Mouse (Mus musculus): Measurements from ENCODE around the gene Aco2.
A peak's percentile ranks its signal among the peaks of the same experiment; 100 is the strongest.

The Aco2 gene

DNA sequence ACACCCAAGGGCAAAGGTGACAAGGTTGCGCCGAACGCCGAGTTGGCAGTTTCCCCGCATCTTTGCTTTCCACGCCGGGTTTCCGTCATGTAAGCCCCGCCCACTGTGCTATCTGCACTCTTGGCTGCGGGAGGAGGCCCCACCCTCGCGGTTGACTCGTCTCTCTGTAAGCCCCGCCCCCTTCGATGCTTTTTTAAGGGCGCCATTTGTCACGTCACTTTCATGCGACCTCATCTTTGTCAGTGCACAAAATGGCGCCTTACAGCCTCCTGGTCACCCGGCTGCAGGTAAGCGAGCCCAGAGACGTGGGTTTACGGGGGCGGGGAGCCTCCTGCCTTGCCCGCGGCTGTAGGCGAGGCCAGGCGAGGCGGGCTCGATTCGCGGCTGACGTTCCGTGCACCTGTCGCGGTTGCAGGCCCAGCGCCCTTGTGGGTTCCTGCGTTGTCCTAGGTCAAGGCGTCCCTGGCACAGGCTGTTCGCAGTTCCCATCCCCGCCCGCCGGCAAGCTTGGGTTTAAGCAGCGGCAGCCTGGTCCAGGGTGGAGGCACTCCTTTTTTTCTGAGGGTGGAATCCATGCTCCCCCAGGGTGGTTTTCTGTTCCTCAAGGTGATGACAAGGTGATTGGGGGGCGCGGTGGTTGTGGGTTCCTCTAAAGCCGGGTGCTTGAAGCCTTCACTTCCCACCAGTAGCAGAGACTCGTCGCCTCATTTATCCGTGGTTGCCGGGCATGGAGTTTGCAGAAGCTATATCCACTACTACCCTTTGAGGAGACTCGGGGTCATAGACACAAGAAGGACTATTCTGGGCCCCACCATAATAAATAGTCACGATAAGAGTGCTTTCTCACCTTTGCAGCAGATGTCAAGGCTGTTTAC is at the start of gene Aco2:
Gene Aco2, plus strand, starts transcription at position 48 of the 875 bp plus-strand sequence.
- peak; percentile 99 to 100 for DNase-seq

DNA sequence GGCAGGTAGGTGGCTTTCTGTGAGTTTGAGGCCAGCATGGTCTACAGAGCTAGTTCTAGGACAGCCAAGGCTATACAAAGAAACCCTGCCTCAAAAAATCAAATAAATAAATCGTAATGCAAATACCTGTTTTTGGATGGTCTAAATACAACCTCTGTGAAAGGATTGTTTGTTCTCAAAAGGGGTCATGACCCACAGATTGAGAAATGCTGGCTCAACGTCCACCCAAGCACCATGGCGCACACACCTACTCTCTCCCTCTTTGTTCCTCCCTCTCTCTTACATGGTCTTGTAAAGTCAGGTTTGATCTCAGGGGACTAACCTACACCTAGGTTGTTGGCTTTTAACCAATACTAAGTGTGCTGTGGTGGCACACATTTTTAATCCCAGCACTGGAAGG is 49.5 kb upstream of the Aco2 start:
- no peak for DNase-seq

DNA sequence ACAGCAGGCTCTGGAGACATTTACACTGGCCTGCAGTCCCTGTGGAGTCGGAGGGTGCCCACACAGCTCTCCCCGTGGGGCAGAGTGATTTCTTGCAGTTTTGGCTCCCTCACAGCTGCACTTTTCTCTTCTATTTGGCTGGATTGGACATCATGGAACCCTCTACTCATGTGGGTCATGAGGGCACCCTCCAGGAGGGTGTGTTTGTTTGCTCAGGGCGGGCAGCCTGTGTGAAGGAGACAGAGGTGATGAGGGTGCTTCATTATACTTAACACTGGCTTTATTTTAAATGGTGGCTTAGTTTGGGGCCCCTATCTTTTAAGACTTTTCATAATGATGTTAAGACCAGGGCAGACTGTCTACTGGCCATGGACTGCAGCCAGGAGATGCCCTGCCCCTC is 47.3 kb upstream of the Aco2 start:
- no peak for DNase-seq

DNA sequence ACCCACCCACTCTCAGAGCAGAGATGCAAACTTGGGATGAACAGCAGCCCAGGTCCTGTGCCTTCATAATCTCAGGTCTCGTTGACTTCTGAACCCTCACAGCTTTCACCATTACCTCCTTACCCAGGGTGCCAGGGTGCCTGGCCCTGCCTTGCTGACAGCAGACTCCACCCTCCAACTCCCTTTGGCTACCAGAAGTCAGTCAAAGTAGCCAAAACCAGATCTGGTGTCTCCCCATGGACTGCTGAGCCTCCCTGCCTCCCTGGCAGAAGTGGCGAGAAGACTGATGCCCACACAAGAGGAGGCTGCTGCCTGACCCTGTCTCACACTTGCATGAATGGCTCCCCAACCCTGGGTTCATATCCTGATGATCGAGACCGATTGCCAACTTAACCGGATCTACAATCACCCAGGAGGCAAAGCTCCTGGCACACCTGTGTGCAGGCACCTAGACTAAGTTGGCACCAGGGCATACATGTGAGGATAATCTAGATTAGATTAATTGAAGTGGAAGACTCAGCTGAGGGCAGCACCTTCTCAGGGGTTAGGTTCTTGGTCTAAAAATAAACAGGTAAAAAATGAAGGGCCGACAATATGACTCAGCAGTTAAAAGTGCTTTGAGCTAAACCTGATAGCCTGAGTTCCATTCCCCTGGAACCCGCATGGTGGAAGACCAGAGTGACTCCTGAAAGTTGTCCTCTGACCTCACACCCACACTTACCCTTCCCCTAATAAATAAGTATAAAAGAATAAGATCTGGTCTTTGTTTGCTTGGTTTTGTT is 43.5 kb upstream of the Aco2 start:
- no peak for DNase-seq

DNA sequence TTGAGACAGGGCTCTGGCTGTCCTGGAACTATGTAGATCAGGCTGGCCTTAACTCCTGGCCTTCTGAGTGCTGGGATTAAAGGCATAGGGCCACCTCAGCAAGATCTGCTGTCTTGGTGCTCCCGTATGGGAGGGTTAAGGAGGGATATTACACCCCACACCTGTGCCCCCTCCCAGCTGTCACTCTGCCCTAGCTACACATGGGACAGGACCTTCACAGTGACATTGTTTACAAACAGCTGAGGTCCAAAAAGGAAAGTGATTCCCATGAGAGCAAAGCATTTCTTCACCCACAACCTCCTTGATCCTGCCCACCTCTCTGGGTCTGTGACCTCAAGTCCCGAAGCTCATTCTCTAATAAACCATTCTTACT is 42.9 kb upstream of the Aco2 start:
- no peak for DNase-seq

DNA sequence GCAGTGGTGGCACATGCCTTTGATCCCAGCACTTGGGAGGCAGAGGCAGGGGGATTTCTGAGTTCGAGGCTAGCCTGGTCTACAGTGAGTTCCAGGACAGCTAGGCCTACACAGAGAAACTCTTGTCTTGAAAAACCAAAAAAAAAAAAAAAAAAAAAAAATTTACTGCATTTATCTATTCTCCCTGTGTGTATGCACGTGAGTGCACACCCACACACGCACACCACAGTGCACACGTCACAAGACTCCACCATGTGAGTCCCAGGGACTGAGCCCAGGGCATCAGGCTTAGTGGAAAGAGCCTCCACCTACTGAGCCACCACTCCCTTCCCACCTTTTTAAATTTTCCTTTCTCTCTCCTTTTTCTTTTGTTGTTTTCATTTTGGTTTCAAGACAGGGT is 41.6 kb upstream of the Aco2 start:
- DNase-seq: no peak

- DNase-seq: peak; percentile 90 to 92
Observed at GRCm38 (mm10) chr15:81831136-81831825, 40.8 kb upstream of the Aco2 start.

DNA sequence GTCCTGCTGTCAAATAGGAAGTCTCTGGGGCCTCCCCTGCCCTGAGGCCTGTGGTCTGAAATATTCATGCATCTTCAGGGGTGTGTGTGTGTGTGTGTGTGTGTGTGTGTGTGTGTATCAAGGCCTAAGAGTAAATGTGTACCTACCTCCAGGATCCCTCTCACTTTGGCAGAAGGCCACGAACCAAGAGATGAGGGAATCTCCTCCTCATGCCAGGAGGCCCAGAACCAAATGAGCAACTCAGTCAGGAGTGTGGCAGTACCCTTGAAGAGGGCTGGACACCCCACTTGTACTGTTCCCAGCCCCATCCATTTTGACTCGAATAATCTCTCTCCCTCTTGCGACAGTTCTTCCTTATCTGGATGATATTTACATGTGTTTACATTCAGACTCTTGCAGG is 39.9 kb upstream of the Aco2 start:
- DNase-seq: no peak

DNA sequence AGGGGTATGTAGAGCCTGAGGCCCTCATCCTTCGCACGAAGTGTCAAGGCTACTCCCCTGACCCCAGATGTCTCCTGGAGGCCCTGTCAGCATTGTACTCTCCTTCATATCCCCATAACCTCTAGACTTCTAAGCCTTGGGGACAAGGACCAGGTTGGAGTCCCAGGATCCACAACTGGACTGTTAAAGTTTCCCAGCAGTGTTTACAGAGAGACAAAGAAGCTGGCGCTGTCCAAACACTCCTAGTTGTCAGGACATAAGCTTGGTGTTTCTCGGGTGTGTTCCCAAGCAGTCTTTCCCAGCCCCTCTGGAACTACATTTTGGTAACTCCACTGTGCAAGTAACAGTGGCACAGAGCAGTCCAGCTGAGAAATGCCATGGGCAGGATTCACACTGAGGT is 38.6 kb upstream of the Aco2 start:
- no peak for DNase-seq

DNA sequence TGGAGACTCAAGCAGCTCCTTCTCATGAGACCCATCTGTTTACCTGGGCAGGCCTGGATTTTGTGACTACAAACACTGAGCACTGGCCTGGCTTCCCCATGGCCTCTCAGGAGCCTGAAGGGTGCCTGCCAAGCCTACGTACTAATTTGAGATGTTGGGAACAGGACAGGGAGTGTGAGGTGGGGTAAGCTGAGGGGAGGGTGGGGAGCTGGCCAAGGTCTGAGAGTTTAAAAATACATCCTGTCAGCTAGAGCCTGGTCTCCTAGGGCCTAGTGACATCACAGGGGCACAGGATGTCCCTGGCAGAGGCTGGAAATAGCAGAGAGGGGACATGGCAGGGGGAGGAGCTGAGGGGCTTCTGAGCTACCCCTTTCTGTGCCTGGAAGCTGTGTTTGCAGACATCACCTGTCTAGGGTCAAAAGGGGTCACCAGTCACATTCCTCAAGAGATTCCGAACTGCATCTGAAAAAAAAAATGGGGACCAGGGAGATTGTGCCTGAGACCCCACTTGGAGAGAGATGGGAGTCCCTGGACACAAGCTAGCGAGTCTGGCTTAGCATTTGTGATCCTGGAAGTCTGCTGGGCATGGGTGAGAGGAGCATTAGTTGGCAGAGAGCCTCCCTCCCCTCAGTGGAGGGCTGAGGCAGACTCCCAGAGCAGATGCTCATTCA is 37.8 kb upstream of the Aco2 start:
- DNase-seq: no peak

DNA sequence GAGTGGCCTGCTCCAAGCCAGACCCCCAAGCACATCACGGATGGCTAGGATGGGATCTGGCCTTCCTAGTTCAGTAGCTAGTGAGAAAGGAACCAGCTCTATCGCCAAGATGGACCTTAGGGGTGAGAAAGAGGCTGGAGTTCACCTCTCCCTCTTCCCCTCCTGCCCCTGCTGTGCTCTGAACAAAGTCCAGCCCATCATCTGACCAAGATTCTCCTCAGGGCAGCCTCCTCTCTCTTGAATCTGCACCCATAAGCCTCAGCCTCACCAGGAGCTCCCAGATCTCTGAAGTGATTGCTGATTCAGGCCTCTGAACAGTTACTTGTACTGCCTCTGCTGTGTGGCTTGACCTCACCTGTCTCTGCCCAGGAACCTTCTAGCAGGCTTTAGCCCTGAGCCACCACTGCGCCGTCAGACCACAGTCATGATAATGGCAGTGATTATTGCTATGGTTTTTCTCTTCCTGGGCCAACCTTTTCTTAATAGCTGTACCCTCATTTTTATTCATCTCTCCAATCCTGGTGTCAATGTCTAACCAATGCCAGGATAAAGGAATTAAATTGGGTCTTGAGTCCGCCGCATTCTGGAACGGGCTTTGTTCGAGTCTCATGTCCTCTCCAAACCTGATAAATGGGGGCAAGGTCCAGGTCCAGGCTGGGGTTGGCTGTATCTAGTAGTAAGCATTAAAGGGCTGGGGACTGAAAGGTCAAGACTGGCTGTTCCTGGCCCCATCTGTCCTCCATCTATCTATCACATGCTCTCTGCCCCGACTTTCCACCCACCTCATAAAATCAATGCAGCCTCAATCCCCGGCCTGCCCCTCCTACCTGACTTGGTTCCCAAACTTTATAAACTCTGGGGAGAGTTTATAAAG is 36.9 kb upstream of the Aco2 start:
- no peak for DNase-seq

DNA sequence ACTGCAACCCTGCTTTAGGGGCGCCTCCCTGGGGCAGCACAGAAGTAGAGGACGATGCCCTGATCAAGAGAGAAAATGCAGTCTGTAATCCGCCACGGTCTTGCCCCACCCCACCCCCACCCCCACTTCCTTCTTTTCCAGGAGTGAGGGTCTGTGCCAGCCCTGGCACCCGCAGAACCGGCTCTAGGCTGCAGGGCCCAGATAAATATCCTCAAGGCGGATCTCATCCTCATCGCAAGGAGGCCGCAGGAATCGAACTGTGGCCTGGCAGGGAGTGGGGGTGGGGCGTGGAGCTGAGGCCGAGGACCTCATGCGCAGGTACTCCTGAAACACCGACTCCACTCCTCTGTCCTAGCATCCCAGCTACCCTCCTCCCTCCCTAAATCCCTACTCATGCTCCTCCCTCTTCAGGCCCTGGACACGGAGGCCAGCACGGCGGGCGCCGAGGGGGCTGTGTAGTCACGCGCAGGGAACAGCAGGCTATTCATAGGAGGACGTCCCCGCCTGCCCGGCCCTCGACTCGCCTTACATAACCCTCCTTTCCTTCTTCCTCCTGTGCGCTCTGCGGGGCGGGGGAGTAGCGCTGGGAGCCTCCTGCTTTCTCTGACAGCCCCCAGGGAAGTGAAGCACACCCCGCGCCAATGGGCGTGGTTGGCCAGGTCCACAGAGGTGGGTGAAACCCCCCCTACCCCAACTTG is 35.8 kb upstream of the Aco2 start:
- peak; percentile 25 to 29 for DNase-seq

DNA sequence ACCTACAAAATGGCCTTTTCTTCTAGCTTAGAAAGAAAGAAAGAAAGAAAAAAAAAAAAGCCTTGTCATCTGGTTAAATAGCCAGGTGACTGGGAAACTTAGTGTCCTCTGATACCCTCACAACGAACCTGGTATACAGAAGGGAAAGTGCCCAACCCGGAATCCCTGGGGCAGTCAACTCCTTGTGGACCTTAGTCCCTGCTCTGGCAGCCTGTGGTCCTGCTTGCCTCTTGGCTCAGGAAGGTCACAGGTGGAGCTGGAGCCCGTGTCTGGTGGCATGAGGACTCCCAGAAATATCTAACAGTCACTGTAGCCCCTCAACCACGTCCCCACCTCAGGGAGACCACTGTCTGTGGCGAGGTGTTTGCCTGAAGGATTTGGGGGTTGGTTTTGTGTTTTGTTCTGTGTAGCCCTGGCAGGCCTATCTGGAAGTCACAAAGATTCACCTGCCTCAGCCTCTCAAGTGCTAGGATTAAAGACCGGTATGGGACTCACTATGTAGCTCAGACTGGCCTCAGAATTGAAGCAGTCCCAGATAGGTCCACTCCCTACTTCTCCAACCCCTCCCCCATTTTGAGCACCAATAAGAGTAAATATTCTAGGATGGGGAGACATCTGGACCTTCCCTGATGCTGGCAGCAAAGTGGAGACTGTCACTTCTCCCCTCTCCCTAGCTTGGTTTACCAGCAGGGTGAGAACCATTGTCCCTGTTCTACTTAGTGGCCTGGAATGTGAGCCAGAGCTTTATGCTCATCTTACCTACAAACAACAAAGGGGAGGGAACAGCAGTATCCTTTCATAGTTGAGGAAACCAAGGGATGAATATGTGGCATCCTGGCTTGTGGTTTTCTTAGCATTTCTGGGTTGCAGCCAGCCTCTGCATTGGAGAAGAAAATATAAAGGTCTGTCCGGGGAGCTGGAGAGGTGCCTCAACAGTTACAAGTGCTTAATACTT is 34.9 kb upstream of the Aco2 start:
- no peak for DNase-seq

DNA sequence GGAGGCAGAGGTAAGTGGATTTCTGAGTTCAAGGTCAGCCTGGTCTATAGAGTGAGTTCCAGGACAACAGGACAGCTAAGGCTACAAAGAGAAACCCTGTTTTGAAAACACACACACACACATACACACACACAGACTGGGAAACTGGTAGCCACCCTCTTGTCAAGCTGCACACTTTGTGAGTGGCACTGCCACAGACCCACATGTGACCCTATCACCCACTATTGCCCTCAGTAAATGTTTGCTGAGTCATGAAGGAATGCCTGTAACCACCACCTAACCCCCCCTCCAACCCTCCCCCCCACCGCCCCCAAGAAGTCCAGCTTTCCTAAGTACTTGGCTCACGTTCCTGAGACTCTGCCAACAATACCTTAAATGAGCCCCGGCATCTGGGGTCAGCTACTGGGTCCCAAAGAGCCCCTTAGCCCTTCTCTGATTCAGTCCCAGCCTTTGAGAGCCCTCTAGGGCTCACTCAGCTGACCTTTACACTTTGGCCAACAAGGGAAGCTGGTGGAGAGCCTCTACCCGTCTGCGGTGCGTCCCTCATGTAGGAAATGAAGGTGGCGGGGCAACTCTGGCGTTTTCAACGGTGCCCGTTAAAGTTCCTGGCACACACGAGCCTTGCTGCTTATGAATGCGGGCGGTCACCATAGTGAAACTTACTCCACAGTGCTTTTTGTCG is 33.4 kb upstream of the Aco2 start:
- DNase-seq: no peak

DNA sequence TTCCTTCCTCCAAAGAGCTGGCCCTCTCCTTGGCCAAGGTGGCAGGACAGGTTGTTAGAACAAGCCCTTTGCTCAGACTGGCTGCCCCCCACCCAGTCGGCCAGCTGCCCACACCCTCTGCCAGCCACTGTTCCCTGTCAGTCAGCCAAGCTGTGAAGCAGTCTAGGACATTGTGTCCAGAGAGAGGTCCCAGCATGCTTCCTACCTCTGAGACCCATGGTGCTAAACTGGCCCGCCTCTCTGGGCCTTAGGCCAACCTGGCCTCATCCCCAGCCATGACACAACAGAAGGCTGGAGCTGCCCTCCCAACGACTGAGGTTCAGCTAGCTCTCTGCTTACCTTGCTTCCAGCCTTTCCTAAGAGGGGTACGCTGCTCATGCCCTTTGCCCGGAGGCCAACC is 32.5 kb upstream of the Aco2 start:
- DNase-seq: no peak

DNA sequence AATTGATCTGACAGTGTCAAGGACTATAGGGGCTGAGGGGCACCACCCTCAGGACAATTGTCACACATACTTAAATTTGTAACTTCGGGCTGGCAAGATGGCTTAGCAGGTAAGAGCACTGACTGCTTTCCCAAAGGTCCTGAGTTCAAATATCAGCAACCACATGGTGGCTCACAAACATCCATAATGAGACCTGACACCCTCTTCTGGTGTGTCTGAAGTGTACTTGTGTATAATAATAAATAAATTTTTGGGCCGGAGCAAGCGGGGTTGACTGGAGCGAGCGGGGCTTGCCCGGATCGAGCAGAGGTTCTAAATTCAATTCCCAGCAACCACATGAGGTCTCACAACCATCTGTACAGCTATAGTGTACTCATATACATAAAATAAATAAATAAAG is 31.8 kb upstream of the Aco2 start:
- no peak for DNase-seq

DNA sequence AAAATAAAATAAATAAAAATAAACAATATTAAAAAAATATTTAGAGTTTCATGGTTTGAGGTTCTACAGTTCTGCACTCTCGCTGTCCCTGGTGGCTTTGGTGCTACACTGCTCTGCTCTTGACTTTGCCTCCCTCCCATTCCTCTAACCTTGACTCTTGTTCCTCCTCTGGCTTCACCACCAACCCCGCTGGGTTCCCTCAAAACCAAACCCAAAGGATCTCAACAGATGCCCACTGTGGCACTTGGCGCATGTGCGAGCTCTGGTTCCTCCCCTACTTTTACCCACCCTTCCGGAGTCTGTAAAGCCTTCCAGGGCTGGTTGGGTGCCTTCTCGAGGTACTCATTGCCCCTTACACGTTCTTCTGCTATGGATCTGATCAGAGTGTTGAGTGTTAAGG is 29.8 kb upstream of the Aco2 start:
- no peak for DNase-seq

- DNase-seq: no peak
Observed at GRCm38 (mm10) chr15:81845033-81845625, 27.0 kb upstream of the Aco2 start.

DNA sequence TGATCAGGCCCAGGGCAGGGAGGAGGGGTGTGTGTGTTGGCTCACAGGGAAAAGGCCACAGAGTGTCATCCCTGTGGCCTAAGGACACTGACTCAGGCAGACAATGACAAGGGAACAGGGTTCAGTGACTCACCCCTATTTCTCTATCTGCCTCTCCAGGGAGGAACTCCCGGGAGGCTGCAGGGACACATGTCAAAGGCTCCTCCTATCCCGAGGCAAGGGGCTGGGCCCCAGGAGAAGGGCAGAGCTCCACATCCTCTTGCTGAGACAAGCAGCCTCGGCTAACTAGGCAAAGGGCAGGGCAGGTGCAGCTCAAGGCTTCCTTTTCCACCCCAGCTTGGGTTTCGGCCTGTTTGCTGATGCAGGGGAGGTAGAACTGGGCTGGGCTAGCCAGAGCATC is 26.4 kb upstream of the Aco2 start:
- no peak for DNase-seq
